Mouse (Mus musculus) myocyte (in vitro differentiated cells): ENCODE measurements around the gene Ubtf. TPM values are rescaled to one million over a fixed set of nuclear protein-coding genes. Genes with fewer than 3 reads are reported as not detected.

ENCODE experiments used
- H3K27me3 ChIP-seq: one replicate; pipeline ENCODE4 v1.6.1; 2011; ENCODE audit not compliant: control insufficient read depth, insufficient read depth, insufficient read length
- H3K36me3 ChIP-seq: one replicate; pipeline ENCODE4 v1.6.1; 2011; ENCODE audit not compliant: control insufficient read depth, insufficient read depth
- H3K4me2 ChIP-seq: one replicate; pipeline ENCODE4 v1.6.1; 2011; ENCODE audit warnings: low read depth, control low read depth
- H3K4me3 ChIP-seq: one replicate; pipeline ENCODE4 v1.5.1; 2011; ENCODE audit warnings: mild to moderate bottlenecking, control low read depth, moderate library complexity
- H3K79me2 ChIP-seq: one replicate; pipeline ENCODE4 v1.6.1; 2011; ENCODE audit not compliant: control insufficient read depth, insufficient read depth
- H3ac ChIP-seq: one replicate; pipeline ENCODE4 v1.6.1; 2011; ENCODE audit not compliant: control insufficient read depth, insufficient read length
- CEBPB ChIP-seq: IDR thresholded peaks from 2 replicates; pipeline ENCODE4 v1.6.1; 2011; ENCODE audit warnings: mild to moderate bottlenecking, moderate library complexity; ENCODE audit not compliant: poor library complexity, insufficient read depth, severe bottlenecking
- E2F4 ChIP-seq: IDR thresholded peaks from one replicate; pipeline ENCODE4 v1.6.1; 2011; ENCODE audit warnings: mild to moderate bottlenecking, control low read depth, moderate library complexity; ENCODE audit not compliant: insufficient read depth
- MAX ChIP-seq: IDR thresholded peaks from one replicate; pipeline ENCODE4 v1.6.1; 2011; ENCODE audit warnings: low read depth, mild to moderate bottlenecking, control low read depth
- MYOD1 ChIP-seq, 3 experiments: IDR thresholded peaks; one replicate each; pipeline ENCODE4 v1.6.1; 2011; ENCODE audit warnings: control low read depth in 2 of 3, low read depth in 2 of 3, mild to moderate bottlenecking in 2 of 3, moderate library complexity in 1 of 3; ENCODE audit not compliant: insufficient read length in 2 of 3, control insufficient read depth in 1 of 3
- MYOG ChIP-seq, 3 experiments: IDR thresholded peaks; one replicate each; pipeline ENCODE4 v1.6.1; 2011; ENCODE audit warnings: control low read depth in 2 of 3, low read depth in 2 of 3, mild to moderate bottlenecking in 2 of 3; ENCODE audit not compliant: insufficient read length in 2 of 3, control insufficient read depth in 1 of 3, insufficient read depth in 1 of 3
- POLR2A ChIP-seq: IDR thresholded peaks from one replicate; pipeline ENCODE4 v1.6.1; 2011; ENCODE audit warnings: low read depth, mild to moderate bottlenecking, control low read depth, moderate library complexity; ENCODE audit not compliant: insufficient read length
- POLR2AphosphoS2 ChIP-seq: IDR thresholded peaks from one replicate; pipeline ENCODE4 v1.6.1; 2011; ENCODE audit warnings: low read depth, control low read depth; ENCODE audit not compliant: insufficient read length
- REST ChIP-seq: IDR thresholded peaks from one replicate; pipeline ENCODE4 v1.6.1; 2011; ENCODE audit warnings: mild to moderate bottlenecking, control low read depth, moderate library complexity; ENCODE audit not compliant: insufficient read depth, insufficient read length
- SRF ChIP-seq: IDR thresholded peaks from one replicate; pipeline ENCODE4 v1.6.1; 2011; ENCODE audit warnings: low read depth; ENCODE audit not compliant: control insufficient read depth, insufficient read length
- TCF12 ChIP-seq: IDR thresholded peaks from one replicate; pipeline ENCODE4 v1.6.1; 2011; ENCODE audit warnings: mild to moderate bottlenecking, control low read depth; ENCODE audit not compliant: poor library complexity, insufficient read depth, severe bottlenecking
- TCF3 ChIP-seq: IDR thresholded peaks from one replicate; pipeline ENCODE4 v1.6.1; 2011; ENCODE audit warnings: low read depth, control low read depth; ENCODE audit not compliant: insufficient read length
- USF1 ChIP-seq: IDR thresholded peaks from one replicate; pipeline ENCODE4 v1.6.1; 2011; ENCODE audit warnings: low read depth, mild to moderate bottlenecking, control low read depth, moderate library complexity
- polyA plus RNA-seq: library from polyadenylated mRNA; unstranded; fragments of >200 nt; fragmentation: generic; extraction: Trizol; gene quantifications from one replicate; pipeline ENCODE4 v1.2.1, GENCODE M21; 2012; ENCODE audit warnings: missing spikeins

Gene Ubtf
- polyA plus RNA-seq, 1 experiment = 58.6 TPM

DNA sequence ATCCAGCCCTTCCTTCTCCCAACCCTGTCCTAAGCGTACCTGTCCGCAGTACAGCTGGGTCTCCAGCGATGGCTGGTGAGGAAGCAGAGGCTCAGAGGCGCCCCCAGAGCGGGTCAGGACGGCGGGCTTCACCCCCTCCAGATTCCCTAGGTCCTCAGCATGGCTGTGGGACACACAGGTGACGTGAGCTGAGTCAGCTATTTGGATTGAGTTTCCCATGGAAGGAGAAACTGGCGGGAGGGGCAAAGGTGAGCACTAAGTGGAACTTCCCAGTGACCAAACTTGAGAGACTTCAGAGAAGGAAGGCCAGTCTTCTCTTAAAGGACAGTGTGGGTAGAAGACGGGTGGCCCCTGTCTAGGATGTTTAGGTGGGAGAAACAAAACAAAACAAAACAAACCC is 38.8 kb upstream of the Ubtf start:
- H3K36me3 ChIP-seq = no peaks in the 10 kb centered on the region
- no peak overlapping the region for H3K4me3 ChIP-seq
- H3K27me3 ChIP-seq = peaks cover 90% of the 10 kb centered on the region
- H3K4me2 ChIP-seq = no peak overlapping the region
- no peak for TF ChIP-seq CEBPB
- no peak for TF ChIP-seq USF1
- no peak for TF ChIP-seq E2F4
- no peak for TF ChIP-seq POLR2A
- H3ac ChIP-seq = no peak overlapping the region
- H3K79me2 ChIP-seq = no peaks in the 10 kb centered on the region

DNA sequence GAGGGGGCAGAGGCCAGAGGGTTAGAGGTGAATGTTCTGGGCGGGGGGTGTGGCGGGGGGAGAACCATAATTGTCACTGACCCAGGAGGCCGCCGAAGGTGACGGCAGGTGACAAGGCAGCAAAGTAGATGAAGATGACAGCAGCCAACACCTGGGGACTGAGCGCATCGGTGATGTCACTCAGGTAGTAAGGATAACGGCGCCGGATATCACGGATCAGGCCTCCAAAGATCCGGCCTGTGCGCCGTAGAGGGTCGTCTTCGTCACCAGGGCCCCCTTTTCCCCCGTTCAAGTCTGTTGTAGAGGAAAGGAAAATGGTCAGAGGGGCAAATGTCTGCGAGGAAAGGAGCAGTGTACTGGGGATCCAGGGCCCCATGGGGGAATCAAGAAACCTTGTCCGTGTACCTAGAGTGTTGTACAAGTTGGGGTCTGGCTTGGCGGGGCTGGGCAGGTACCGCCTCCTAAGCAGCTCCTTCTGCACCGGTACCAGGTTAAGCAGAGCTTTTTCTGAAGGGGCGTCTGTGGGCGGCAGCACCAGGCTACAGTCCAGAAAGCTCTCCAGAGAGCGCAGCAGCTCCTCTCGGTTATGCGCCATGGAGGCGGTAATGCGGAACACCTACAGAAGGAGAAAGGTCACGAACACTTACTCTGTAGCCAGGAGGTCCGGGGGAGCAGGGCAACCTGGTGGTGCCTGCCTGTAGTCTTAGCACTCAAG is 37.3 kb upstream of the Ubtf start:
- no peaks in the 10 kb centered on the region for H3K36me3 ChIP-seq
- peaks cover 90% of the 10 kb centered on the region for H3K27me3 ChIP-seq
- H3K4me2 ChIP-seq = no peak overlapping the region
- H3ac ChIP-seq = no peak overlapping the region
- H3K79me2 ChIP-seq = no peaks in the 10 kb centered on the region
- TF ChIP-seq TCF12 (no peak), MAX (no peak), MYOG (IDR thresholded peaks at IDR 0.05; ENCODE audit: control insufficient read depth in 1 of 3, insufficient read depth in 1 of 3, insufficient read length in 2 of 3, low read depth in 2 of 3) (no peak), SRF (no peak), E2F4 (no peak), USF1 (no peak), POLR2A (no peak), CEBPB (no peak), REST (no peak), POLR2AphosphoS2 (no peak), MYOD1 (IDR thresholded peaks at IDR 0.05; ENCODE audit: control insufficient read depth in 1 of 3, insufficient read length in 2 of 3, low read depth in 2 of 3) (no peak), TCF3 (no peak)
- H3K4me3 ChIP-seq = no peak overlapping the region

DNA sequence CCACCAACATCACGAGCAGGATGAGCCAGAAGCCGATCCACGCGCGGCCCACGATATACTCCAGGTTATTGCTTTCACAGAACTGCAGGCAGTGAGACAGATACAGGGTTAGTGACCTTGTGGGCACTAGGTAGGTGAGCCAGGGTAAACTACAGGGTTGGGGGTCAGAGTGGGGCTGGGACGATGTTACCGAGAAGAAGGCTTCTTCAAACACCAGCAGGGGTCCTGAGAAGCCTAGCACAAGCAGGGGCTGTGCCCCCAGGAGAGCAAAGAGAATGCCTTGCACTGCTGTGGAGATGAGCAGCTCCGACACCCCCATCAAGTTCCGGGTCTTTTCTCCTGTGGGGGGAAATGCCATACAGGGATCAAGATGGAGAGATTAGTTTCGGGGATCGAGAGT is 36.6 kb upstream of the Ubtf start:
- no peak overlapping the region for H3K4me2 ChIP-seq
- H3K79me2 ChIP-seq = no peaks in the 10 kb centered on the region
- no peaks in the 10 kb centered on the region for H3K36me3 ChIP-seq
- TF ChIP-seq USF1 (no peak), MYOG (IDR thresholded peaks at IDR 0.05; ENCODE audit: control insufficient read depth in 1 of 3, insufficient read depth in 1 of 3, insufficient read length in 2 of 3, low read depth in 2 of 3) (no peak)
- H3K27me3 ChIP-seq = peaks cover 90% of the 10 kb centered on the region
- no peak overlapping the region for H3ac ChIP-seq
- H3K4me3 ChIP-seq = no peak overlapping the region

DNA sequence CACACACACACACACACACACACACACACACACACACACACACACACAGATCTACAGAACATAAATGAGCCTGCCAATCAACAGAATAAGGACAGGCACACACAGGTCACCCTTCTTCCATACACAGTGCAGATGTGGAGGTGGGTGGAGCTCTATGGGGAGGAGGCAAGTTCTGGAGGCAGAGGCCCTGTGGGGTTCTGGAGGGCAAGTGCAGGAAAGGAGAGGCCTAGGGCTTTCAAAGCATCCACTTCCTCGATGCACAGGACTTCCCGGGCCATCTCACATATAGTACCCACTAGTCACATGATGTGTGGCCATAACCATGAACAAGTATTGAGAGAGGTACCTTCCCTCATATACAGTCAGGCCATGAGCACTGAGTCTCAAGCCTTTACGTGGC is 36.0 kb upstream of the Ubtf start:
- Histone ChIP-seq H3K36me3 (no peaks in the 10 kb centered on the region), H3K79me2 (no peaks in the 10 kb centered on the region), H3K4me3 (no peak overlapping the region), H3K27me3 (peaks cover 89% of the 10 kb centered on the region), H3K4me2 (no peak overlapping the region), H3ac (no peak overlapping the region)
- TF ChIP-seq SRF (no peak), MYOD1 (IDR thresholded peaks at IDR 0.05; ENCODE audit: control insufficient read depth in 1 of 3, insufficient read length in 2 of 3, low read depth in 2 of 3) (no peak), POLR2A (no peak)

DNA sequence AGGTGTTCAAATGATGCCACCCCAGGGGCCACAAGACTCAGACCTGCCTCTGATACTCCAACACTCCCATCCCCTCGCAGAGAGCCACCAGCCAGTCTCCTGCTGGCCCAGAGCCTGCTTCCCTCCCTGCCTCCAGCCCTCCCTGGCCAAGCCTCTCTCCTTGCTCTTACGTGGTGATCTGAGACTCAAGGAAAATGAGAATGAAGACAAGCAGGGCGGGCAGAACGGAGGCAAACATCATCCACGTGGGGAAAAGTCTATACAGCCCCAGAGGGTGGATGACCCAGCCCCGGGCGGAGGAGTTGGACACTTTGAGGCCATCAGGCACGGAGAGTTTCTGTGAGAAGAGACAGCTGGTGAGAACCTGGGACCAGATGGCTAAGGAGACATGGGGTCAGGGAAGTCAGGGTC is 33.5 kb upstream of the Ubtf start:
- H3K4me3 ChIP-seq = no peak overlapping the region
- H3K36me3 ChIP-seq = no peaks in the 10 kb centered on the region
- H3K4me2 ChIP-seq = no peak overlapping the region
- TF ChIP-seq CEBPB = no peak
- no peak for TF ChIP-seq MAX
- no peak for TF ChIP-seq TCF3
- TF ChIP-seq MYOD1 (IDR thresholded peaks at IDR 0.05; ENCODE audit: control insufficient read depth in 1 of 3, insufficient read length in 2 of 3, low read depth in 2 of 3) = no peak
- no peak for TF ChIP-seq POLR2AphosphoS2
- TF ChIP-seq USF1 = no peak
- no peak for TF ChIP-seq MYOG (IDR thresholded peaks at IDR 0.05; ENCODE audit: control insufficient read depth in 1 of 3, insufficient read depth in 1 of 3, insufficient read length in 2 of 3, low read depth in 2 of 3)
- TF ChIP-seq SRF = no peak
- TF ChIP-seq POLR2A = no peak
- no peak for TF ChIP-seq TCF12
- no peak for TF ChIP-seq E2F4
- H3ac ChIP-seq = no peak overlapping the region
- peaks cover 88% of the 10 kb centered on the region for H3K27me3 ChIP-seq
- H3K79me2 ChIP-seq = no peaks in the 10 kb centered on the region
